ENCODE assay signal across 12 mouse cellular contexts in genomic region chr3:41586917-41587316, GRCm38 (mm10). TPM values are rescaled to one million over a fixed set of nuclear protein-coding genes. Genes with fewer than 3 reads are reported as not detected.
A peak's percentile ranks its signal among the peaks of the same experiment; 100 is the strongest.
DNase-seq lines count a peak whose midpoint lies in the region; ATAC-seq and TF ChIP-seq lines count a peak whose summit lies in the region.
"Had no signal": no experiment of that assay in that cellular context is flagged by ENCODE, and none has a peak within 500 bp of the region (broad histone marks: within the 10 kb centered on the region; RNA-seq: fewer than 3 reads in every experiment).

No protein-coding gene starts in this region.

- H3K4me1 ChIP-seq in kidney, adult 2 months (ENCODE audit: control insufficient read depth, insufficient read depth, low read length): peaks cover 58% of the 10 kb centered on the region

- 28% methylated on average over 7 of the region's 7 CpGs for WGBS in kidney, adult 2 months

- TF ChIP-seq CTCF in kidney, adult 2 months (conservative IDR thresholded peaks at IDR 0.05; ENCODE audit: insufficient read depth, insufficient read length, low read depth, low read length): no peak

- DNase-seq in adrenal gland, postnatal 14 days: peak; percentile 50
- no peak for DNase-seq in adrenal gland, adult 8-10 months
- DNase-seq in kidney, adult 2 months: peak; percentile 62
- DNase-seq in kidney, postnatal 4 days: no peak
- peak; percentile 88 for DNase-seq in adipocyte (ENCODE audit: low spot score)
- no peak for DNase-seq in frontal cortex, postnatal 14 days (ENCODE audit: low spot score in 2 of 2)
- DNase-seq: cerebellum, postnatal 36 days; layer of hippocampus, postnatal 36 days had no signal

- no peak overlapping the region for H3K4me3 ChIP-seq in kidney, adult 2 months (ENCODE audit: insufficient read depth, low read depth, low read length)
- H3K4me3 ChIP-seq: limb, embryonic 13.5 days had no signal

- no peaks in the 10 kb centered on the region for H3K27me3 ChIP-seq in kidney, adult 2 months (replicated peaks; ENCODE audit: control insufficient read depth, insufficient read depth, low read length)

- H3K36me3 ChIP-seq in kidney, adult 2 months (ENCODE audit: control insufficient read depth, insufficient read depth, low read length): no peaks in the 10 kb centered on the region

- no peak for TF ChIP-seq POLR2A in kidney, adult 2 months (IDR thresholded peaks at IDR 0.05; ENCODE audit: low read depth, low read length)

- ATAC-seq in megakaryocyte, adult 5-6 weeks (ENCODE audit: poor library complexity, severe bottlenecking): peak; percentile 19; the same call in 1 of the 2 replicates
- ATAC-seq in megakaryocyte progenitor cell, adult 5-6 weeks (replicated peaks; ENCODE audit: poor library complexity): no peak
- ATAC-seq: hindbrain, postnatal 0 days had no signal

- H3K27ac ChIP-seq in kidney, adult 2 months (ENCODE audit: insufficient read depth, low read depth, low read length): peak overlapping the region; percentile 36
- H3K27ac ChIP-seq: hindbrain, postnatal 0 days; limb, embryonic 13.5 days had no signal

RNA-seq across cellular contexts. Expression of gene Jade1, which starts 31.4 kb away (rescaled TPM):
- total RNA-seq in adrenal gland, postnatal 14 days (2021): 42.8 and 43.5 TPM in 2 replicates
- 10 to 100 TPM; 48.6 to 76.6 (median 55.3) TPM for total RNA-seq in adrenal gland, adult 8-10 months (2022)
- polyA plus RNA-seq in kidney, adult 2 months (2012; rRNA removed): 29.9 and 30.2 TPM in 2 replicates
- 23.4 and 26.5 TPM in 2 replicates for total RNA-seq in megakaryocyte, adult 5-6 weeks (2015)
- total RNA-seq in megakaryocyte, adult 5-6 weeks (2017): 17.7 and 20.4 TPM in 2 replicates
- total RNA-seq in megakaryocyte progenitor cell, adult 5-6 weeks (2015): 45.3 and 47.8 TPM in 2 replicates
- 34.6 and 38.7 TPM in 2 replicates for total RNA-seq in megakaryocyte progenitor cell, adult 5-6 weeks (2017)

Comparison
In these comparisons a context has a peak if more than half of its experiments do, and no peak if none do; other contexts are left out.
1. DNase-seq: peak in adrenal gland, postnatal 14 days (single experiment), kidney, adult 2 months (single experiment) and adipocyte (single experiment); none in adrenal gland, adult 8-10 months (single experiment), kidney, postnatal 4 days (0 of 2) and frontal cortex, postnatal 14 days (0 of 2).